Mouse (Mus musculus): Measurements from ENCODE around the gene Olfr494.

Olfr494 gene

GRCm38 (mm10) chr7:108365035-108365434, at the start of gene Olfr494:
Gene Olfr494 (plus strand): TSS chr7:108365335.
- no peak for DNase-seq (ENCODE audit: low spot score)

- no peak for DNase-seq (ENCODE audit: low spot score)
Measured at GRCm38 (mm10) chr7:108323574-108323973, 41.6 kb upstream of the Olfr494 start, which contains the start of gene Olfr492. Gene Olfr492 (minus strand): TSS chr7:108323674.

GRCm38 (mm10) chr7:108346879-108347278, 18.3 kb upstream of the Olfr494 start, which contains the start of gene Olfr493:
Gene Olfr493 (minus strand): TSS chr7:108346979.
- no peak for DNase-seq (ENCODE audit: low spot score)

GRCm38 (mm10) chr7:108392867-108393266, 27.7 kb downstream of the Olfr494 start, which contains the start of gene Olfr495:
Gene Olfr495 (plus strand): TSS chr7:108393167.
- DNase-seq (ENCODE audit: low spot score): no peak
